Mouse (Mus musculus) thymus, postnatal 10 days (tissue): ENCODE measurements around the gene Gm527.

ENCODE experiments used
- DNase-seq, 2 experiments: peaks; one replicate each; pipeline ENCODE4 v3.0.0; 2021; ENCODE audit warnings: low spot score in 2 of 2

Gm527 gene

DNA sequence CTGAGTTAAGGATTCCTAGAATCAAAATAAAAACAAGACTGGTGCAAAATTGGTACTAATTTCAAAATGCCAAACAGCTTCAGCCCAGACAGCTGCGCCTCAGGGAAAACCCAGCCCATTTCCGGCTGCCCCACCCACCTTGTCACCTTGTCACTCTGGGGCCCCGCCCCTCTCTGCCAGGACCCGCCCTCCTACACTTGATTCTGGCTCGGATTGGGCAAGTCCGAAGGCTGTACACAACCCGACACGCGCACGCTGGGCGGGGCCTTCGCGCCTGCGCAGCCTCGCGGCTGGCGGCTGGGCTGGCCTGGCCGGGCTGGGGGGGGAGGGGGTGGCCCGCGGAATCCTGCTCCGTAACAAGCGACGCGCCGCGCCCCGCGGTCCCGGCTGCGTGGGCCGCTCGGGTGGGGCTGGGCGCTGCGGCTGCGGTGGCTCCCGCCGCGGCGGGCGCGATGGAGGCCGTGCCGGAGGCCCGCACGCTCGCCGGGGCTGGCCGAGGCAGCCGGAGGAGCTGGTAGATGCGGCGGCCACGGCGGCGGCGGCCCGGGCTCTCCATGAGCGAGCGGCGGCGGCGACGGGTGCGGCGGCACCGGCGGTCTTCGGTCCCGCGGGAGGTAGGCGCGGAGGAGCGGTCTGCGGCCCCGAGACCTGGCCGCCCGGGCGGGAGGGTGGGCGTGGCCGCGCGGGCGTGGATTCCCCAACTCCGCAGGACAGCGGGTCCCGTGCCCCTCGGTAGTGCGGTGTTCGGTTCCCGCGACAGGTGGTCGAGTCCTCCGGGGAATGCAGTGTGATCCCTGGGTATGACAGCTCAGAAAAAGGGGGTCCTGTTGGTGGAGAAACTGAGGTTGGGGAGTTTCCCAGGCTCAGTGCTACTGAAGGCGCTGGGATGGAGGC, at the start of gene Gm527:
Gene Gm527 (plus strand): TSS at position 329 of the 894 bp plus-strand sequence.
- peak; percentile 93 for DNase-seq

GRCm38 (mm10) chr12:64871103-64871502, 46.6 kb upstream of the Gm527 start:
- no peak for DNase-seq

- DNase-seq, result peak in 1 of 2 experiments; percentile 56
These were observed 20.5 kb upstream of the Gm527 start for GRCm38 (mm10) chr12:64897060-64897730.

GRCm38 (mm10) chr12:64902506-64902905, 15.2 kb upstream of the Gm527 start:
- no peak for DNase-seq

DNA sequence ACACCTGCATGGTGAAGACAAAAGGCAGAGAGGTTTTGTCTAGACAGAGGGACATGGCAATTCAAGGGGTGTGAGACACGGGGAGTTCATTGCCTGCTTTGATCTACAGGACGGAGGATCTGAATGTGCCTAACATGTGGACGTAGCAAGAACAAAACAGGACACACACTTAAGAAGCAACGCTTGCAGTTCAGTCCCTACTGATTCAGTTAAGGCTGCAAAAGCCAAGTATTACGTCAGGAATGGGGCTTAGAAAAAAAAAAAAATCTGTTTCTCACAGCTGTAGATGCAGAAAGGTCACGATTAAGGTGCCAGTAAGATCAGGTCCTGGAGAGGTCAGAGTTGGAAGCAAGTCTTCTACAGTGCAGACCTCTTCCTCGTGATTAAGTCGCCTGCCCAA, 14.5 kb upstream of the Gm527 start:
- DNase-seq, result no peak

DNA sequence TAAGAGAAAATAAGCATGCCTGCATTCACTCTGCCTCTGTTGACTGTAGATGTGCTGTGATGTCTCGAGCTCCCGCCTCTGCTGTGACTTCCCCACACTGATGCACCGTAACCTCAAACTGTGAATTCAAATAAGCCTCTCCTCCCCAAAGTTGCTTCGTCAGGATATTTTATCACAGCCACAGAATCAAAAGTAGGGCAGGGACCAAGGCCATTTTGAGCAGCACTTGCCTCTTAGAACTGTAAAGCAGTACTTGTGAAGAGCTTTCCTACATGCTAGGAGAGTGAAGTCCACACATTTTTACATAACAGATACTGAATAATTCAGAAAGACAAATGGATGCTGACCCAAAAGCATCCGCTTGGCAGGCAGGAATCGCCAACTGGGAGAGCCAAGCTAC, 4.7 kb upstream of the Gm527 start:
- DNase-seq, result no peak

GRCm38 (mm10) chr12:64916735-64917134, 971 bp upstream of the Gm527 start:
- no peak for DNase-seq

GRCm38 (mm10) chr12:64937493-64937892, 19.8 kb downstream of the Gm527 start:
- DNase-seq, result peak in 1 of 2 experiments; percentile 27

DNA sequence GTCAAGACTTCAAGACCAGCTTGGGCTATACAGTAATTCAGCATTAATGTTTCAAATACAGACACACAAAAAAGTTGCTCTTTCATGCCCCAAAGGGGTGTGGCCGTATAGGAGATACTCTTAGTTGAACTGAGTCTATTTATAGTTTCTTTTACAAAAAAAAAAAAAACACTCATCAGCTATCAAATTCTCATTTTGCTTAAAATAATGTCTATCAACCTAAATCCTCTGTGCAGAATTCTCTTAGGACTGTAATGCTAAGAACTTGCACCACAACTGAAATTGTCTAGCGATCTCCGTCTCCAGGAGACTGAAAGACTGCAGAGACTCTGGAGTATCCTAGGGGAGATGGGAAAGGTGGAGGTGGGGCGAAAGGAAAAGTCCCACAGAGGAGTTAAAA, 46.9 kb downstream of the Gm527 start:
- peak in 1 of 2 experiments; percentile 7 for DNase-seq

GRCm38 (mm10) chr12:64965124-64966026, 47.7 kb downstream of the Gm527 start, which contains the start of the genes Klhl28 and Togaram1:
Klhl28 (minus strand) TSS chr12:64965534.
Togaram1 (plus strand) TSS chr12:64965804.
- DNase-seq, result peak; percentile 97 to 99

DNA sequence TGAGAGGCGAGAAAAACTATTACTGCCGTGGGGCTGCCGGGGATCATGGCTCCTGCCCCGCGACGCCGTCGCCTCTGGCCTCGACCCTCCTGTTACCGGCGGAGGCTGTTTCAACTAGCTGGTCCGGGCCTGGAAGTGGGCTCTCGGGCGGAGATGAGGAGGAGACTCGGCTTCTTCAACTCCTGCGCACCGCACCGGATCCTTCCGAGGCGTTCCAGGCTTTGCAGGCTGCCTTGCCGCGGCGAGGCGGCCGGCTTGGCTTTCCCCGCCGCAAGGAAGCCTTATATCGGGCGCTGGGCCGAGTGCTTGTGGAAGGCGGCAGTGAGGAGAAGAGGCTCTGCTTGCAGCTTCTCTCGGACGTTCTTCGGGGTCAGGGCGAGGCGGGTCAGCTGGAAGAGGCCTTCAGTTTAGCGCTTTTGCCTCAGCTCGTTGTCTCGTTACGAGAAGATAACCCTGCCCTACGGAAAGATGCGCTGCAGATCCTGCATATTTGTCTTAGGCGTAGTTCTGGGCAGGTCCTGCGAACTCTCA, 48.5 kb downstream of the Gm527 start:
- peak; percentile 63 to 64 for DNase-seq

GRCm38 (mm10) chr12:64966652-64967435, 49.1 kb downstream of the Gm527 start:
- no peak for DNase-seq

DNA sequence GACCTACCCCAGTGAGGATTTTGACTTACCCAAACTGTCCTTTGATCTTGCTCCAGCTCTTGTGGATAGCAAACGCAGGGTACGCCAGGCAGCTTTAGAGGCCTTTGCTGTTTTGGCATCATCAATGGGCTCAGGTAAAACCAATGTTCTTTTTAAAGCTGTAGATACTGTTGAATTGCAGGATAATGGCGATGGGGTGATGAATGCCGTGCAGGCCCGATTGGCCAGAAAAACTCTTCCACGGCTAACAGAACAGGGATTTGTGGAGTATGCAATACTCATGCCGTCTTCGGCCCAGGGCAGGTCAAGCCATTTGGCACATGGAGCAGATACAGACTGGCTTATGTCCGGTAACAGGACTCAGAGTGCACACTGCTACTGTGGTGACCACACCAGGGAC, 49.8 kb downstream of the Gm527 start:
- DNase-seq, result no peak

- DNase-seq, result no peak
These were observed 50.4 kb downstream of the Gm527 start for GRCm38 (mm10) chr12:64968067-64968466.

DNA sequence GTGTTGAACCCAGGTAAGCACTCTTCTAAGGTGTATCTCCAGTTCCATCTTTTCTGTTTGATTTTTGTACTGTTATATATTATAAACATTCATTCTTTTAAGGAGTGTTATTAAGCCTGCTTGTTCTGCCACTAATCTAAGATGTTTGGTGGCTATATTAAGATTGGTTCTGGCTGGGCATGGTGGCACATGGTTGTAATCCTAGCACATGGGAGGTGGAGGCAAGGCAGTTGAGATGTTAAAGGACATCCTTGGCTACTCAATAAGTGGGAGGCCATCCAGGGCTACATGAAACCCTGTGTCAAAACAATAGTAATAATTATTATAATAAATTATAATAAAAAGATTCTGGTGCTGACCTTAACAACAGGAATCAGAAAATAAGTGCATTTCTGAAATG, 53.7 kb downstream of the Gm527 start:
- no peak for DNase-seq

DNA sequence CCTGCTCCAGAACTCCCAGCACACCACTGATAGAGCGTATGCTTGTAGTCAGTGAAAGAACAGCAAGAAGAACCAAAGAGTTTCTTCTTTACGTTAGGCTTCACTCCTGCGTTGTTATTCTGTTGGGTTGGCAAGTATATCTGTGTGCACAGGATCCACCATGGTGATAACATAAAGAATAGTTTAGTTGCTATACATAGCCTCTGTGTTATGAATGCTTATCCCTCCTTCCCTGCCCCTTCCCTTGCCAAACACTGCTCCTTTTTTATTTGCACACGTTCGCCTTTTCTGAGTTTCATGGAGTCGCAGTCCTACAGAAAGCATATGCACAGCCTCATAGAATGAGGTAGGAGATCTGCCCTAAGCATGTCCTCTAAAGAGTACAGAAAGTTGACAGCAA, 54.4 kb downstream of the Gm527 start:
- no peak for DNase-seq
